Mouse (Mus musculus): ENCODE measurements around the gene Rnf216. TPM values are rescaled to one million over a fixed set of nuclear protein-coding genes. Genes with fewer than 3 reads are reported as not detected.

Rnf216 gene
- polyA plus RNA-seq, 1 experiment from 2014 or later = 46.9 TPM

DNA sequence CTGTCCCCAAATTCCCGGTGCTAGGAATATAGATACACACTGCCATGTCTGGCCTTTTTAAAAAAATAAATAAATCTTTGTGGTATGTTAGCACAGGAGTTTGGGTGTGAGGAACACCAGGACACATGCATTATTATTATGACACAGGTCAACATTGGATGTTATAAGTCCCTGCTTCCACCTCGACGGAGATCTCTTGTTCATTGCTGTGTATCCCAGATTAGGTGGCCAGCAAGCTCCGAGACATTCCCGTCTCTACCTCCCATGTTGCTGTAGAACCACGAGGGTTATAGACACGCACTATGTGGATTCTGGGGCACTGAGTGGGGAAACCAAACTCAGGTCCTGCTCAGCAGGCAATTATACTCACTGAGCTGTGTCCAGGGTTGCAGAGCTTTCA, 17.5 kb downstream of the Rnf216 start:
- H3K4me3 ChIP-seq (replicated peaks) = no peak overlapping the region
- no peak overlapping the region for H3K27ac ChIP-seq
- no peaks in the 10 kb centered on the region for H3K27me3 ChIP-seq
- WGBS = 83% methylated on average over 7 of the region's 7 CpGs
- no peak overlapping the region for H3K9ac ChIP-seq
- 0 out of 2 replicates have a peak, but pooled peaks cover 5% of the 10 kb centered on the region for H3K4me1 ChIP-seq
- no peaks in the 10 kb centered on the region for H3K9me3 ChIP-seq (replicated peaks)
- no peak overlapping the region for H3K4me2 ChIP-seq
- peaks cover 49% of the 10 kb centered on the region for H3K36me3 ChIP-seq
- ATAC-seq (replicated peaks; ENCODE audit: low FRiP score) = no peak

DNA sequence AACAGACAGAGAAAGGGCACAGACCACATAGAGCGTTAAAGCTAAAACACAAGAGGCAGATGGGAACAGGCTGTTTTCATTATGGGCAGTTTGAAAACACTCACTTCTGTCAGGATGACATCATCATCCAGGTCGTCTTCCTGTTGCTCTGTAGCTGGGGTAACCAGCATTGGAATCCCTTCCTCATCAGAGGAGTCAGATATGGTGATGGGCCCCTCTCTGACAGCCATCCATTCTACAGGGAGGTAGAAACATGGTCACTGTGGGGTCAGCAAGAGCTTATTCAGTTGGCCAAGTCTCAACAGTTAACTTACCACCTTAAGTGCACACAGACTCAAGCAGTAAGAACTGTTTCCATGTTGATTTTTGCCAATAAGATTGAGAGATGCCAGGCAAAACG, 19.9 kb downstream of the Rnf216 start:
- Histone ChIP-seq H3K9ac (no peak overlapping the region), H3K27me3 (no peaks in the 10 kb centered on the region), H3K4me1 (0 out of 2 replicates have a peak, but pooled peaks cover 5% of the 10 kb centered on the region), H3K27ac (no peak overlapping the region), H3K36me3 (peaks cover 72% of the 10 kb centered on the region), H3K9me3 (replicated peaks) (no peaks in the 10 kb centered on the region), H3K4me3 (replicated peaks) (no peak overlapping the region), H3K4me2 (no peak overlapping the region)
- WGBS = 69% methylated on average over 3 of the region's 3 CpGs
- no peak for ATAC-seq (replicated peaks; ENCODE audit: low FRiP score)

DNA sequence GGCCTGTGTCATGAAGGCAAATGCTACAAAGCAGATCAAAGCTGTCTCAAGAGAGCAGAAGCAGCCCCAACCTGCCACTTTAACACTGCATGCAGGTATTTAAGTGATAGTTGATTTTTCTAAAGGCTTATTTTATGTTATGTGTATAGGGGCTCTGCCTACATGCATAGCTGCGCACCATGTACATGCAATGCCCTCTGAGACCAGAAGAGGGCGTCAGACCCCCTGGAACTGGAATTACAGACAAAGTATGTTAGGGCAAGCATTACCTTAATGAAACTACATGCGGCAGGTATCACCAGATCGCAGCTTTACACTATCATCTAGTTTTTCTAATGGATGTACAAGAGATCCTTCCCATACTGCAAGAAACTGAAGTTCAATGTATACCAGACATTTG, 27.9 kb downstream of the Rnf216 start:
- H3K27me3 ChIP-seq = no peaks in the 10 kb centered on the region
- no peak overlapping the region for H3K9ac ChIP-seq
- no peak overlapping the region for H3K4me2 ChIP-seq
- no peak for ATAC-seq (replicated peaks; ENCODE audit: low FRiP score)
- H3K4me1 ChIP-seq = no peaks in the 10 kb centered on the region
- peaks cover 95% of the 10 kb centered on the region for H3K36me3 ChIP-seq
- H3K27ac ChIP-seq = no peak overlapping the region
- H3K4me3 ChIP-seq (replicated peaks) = no peak overlapping the region
- 75% methylated on average over 4 of the region's 4 CpGs for WGBS
- no peaks in the 10 kb centered on the region for H3K9me3 ChIP-seq (replicated peaks)

- Histone ChIP-seq H3K9me3 (replicated peaks) (no peaks in the 10 kb centered on the region), H3K27me3 (no peaks in the 10 kb centered on the region), H3K4me2 (no peak overlapping the region), H3K4me3 (replicated peaks) (no peak overlapping the region), H3K9ac (no peak overlapping the region), H3K4me1 (no peaks in the 10 kb centered on the region), H3K27ac (no peak overlapping the region), H3K36me3 (peaks cover 96% of the 10 kb centered on the region)
- WGBS = 93% methylated on average over 1 of the region's 1 CpGs
- no peak for ATAC-seq (replicated peaks; ENCODE audit: low FRiP score)
Measured at GRCm38 (mm10) chr5:143079806-143080205, 33.0 kb downstream of the Rnf216 start.

- H3K9me3 ChIP-seq (replicated peaks) = no peaks in the 10 kb centered on the region
- ATAC-seq (replicated peaks; ENCODE audit: low FRiP score) = no peak
- H3K9ac ChIP-seq = no peak overlapping the region
- H3K27me3 ChIP-seq = no peaks in the 10 kb centered on the region
- no peak overlapping the region for H3K4me2 ChIP-seq
- no peaks in the 10 kb centered on the region for H3K4me1 ChIP-seq
- H3K4me3 ChIP-seq (replicated peaks) = no peak overlapping the region
- no peak overlapping the region for H3K27ac ChIP-seq
- 92% methylated on average over 3 of the region's 3 CpGs for WGBS
- peaks cover 93% of the 10 kb centered on the region for H3K36me3 ChIP-seq
Measured at GRCm38 (mm10) chr5:143076603-143077143, 36.1 kb downstream of the Rnf216 start.

DNA sequence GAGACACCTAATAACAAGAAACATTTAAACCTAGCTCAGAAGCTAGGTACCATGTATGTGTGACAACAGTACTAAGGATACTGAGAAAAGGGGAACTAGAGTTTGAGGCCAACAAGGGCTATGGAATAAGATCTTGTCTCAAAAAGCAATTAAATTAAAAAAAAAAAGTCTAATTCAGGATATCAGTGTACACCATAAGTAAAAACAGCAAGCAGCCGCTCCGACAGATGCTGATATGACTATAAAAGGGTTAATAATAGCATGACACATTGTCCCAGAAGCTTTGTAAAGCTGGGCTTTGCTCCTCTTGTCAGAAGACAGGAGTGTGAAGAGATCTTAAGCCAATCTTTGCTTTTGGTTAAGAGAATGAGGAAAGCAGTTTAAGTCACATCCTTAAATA, 36.8 kb downstream of the Rnf216 start:
- Histone ChIP-seq H3K27me3 (no peaks in the 10 kb centered on the region), H3K27ac (no peak overlapping the region), H3K4me2 (no peak overlapping the region), H3K9ac (no peak overlapping the region), H3K9me3 (replicated peaks) (no peaks in the 10 kb centered on the region), H3K4me3 (replicated peaks) (no peak overlapping the region), H3K4me1 (no peaks in the 10 kb centered on the region), H3K36me3 (peaks cover 93% of the 10 kb centered on the region)
- 96% methylated on average over 2 of the region's 2 CpGs for WGBS
- ATAC-seq (replicated peaks; ENCODE audit: low FRiP score) = no peak

DNA sequence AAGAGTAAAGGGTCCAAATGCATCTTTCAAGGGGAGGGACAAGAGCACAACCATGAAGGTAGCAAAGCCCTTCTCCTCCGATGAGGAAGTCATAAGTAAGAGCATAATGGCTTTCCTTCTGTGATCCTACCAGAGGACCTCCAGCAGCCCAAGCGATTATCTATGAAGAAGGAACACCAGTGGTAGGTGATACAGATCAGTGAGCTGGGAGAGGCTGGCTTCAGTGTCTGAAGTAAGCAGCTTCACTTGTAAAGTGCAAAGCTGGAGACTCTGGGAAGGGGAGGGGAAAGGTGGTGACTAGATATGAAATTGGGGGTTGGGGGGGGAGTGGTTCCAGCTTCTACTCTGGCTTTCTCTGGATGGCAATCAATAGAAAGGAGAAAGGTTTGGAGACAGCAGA, 43.7 kb downstream of the Rnf216 start:
- no peaks in the 10 kb centered on the region for H3K4me1 ChIP-seq
- no peak for ATAC-seq (replicated peaks; ENCODE audit: low FRiP score)
- 97% methylated on average over 2 of the region's 2 CpGs for WGBS

DNA sequence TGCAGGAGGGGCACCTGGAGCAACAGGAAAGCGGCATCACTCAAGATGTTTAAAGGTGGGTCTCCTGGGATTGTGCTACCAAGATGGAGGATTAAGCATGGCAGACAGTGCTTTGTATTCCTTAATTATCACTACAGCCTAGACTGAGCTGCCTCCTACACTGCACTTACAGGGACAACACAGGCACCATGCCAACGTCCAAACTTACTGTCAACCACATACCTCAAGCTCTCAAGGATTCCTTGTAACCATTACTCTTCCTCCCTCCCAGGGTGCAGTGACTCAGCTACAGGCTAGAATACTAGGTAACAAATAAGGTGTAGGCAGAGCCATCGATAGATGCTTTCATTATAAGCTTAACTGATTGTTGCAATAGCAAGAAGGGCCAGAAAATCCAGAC, 44.4 kb downstream of the Rnf216 start:
- H3K4me2 ChIP-seq = no peak overlapping the region
- H3K36me3 ChIP-seq = peaks cover 82% of the 10 kb centered on the region
- WGBS = 95% methylated on average over 3 of the region's 3 CpGs
- H3K27me3 ChIP-seq = no peaks in the 10 kb centered on the region
- no peak overlapping the region for H3K4me3 ChIP-seq (replicated peaks)
- no peak overlapping the region for H3K27ac ChIP-seq
- no peak for ATAC-seq (replicated peaks; ENCODE audit: low FRiP score)
- no peaks in the 10 kb centered on the region for H3K4me1 ChIP-seq
- H3K9me3 ChIP-seq (replicated peaks) = no peaks in the 10 kb centered on the region
- H3K9ac ChIP-seq = no peak overlapping the region

More for the DNA sequence above, 43.7 kb downstream of the Rnf216 start:
- H3K27ac ChIP-seq = no peak overlapping the region
- H3K36me3 ChIP-seq = peaks cover 82% of the 10 kb centered on the region
- no peak overlapping the region for H3K4me2 ChIP-seq
- no peak overlapping the region for H3K9ac ChIP-seq
- no peaks in the 10 kb centered on the region for H3K9me3 ChIP-seq (replicated peaks)
- no peaks in the 10 kb centered on the region for H3K27me3 ChIP-seq
- no peak overlapping the region for H3K4me3 ChIP-seq (replicated peaks)

DNA sequence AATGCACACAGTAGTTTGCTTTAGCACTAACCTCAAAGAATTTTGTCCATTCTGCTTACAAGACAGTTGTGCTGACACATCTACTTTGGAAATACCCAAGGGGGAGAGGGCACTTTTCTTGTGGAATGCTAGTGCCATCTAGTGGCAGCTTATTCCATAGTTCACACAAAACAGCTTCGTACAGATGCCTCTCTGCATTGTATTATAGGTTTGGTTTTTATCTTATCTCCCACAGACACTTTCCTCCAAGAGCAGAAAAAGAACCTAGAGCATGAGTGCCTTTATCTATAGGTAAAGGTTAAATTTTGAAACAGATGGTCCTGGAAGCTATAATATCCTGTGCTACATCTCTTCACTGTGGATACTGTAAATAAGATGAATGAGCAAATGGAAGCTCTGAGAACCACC, 46.2 kb downstream of the Rnf216 start:
- Histone ChIP-seq H3K9me3 (replicated peaks) (no peaks in the 10 kb centered on the region), H3K36me3 (peaks cover 86% of the 10 kb centered on the region), H3K27ac (no peak overlapping the region), H3K4me1 (no peaks in the 10 kb centered on the region), H3K4me2 (no peak overlapping the region), H3K9ac (no peak overlapping the region), H3K4me3 (replicated peaks) (no peak overlapping the region), H3K27me3 (no peaks in the 10 kb centered on the region)
- no peak for ATAC-seq (replicated peaks; ENCODE audit: low FRiP score)
- 19% methylated on average over 1 of the region's 1 CpGs for WGBS

GRCm38 (mm10) chr5:143066096-143066495, 46.7 kb downstream of the Rnf216 start:
- H3K36me3 ChIP-seq = peaks cover 87% of the 10 kb centered on the region
- H3K4me1 ChIP-seq = no peaks in the 10 kb centered on the region
- H3K4me3 ChIP-seq (replicated peaks) = no peak overlapping the region
- H3K4me2 ChIP-seq = no peak overlapping the region
- no peak overlapping the region for H3K27ac ChIP-seq
- 98% methylated on average over 1 of the region's 1 CpGs for WGBS
- H3K9ac ChIP-seq = no peak overlapping the region
- H3K9me3 ChIP-seq (replicated peaks) = no peaks in the 10 kb centered on the region
- no peak for ATAC-seq (replicated peaks; ENCODE audit: low FRiP score)
- H3K27me3 ChIP-seq = no peaks in the 10 kb centered on the region

DNA sequence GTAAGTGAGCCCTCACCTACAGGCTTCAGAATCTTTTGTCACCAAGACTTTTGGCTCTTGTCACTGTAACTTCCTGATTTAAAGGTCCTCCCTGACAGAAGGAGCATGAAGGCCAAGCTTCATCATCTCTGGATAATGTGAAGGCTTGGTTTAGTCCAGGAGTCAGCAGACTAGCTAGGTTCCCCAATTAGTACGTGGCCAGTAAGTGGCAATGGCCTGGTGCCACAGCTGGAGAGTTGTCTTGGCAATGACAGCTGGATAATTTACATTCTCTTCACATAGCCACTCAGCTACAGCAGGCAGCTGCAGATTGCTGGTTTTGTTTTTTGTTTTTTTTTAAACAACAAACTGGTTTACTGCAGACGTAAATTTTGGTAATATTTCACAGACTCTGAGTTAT, 47.6 kb downstream of the Rnf216 start:
- Histone ChIP-seq H3K36me3 (peaks cover 92% of the 10 kb centered on the region), H3K4me3 (replicated peaks) (no peak overlapping the region), H3K9me3 (replicated peaks) (no peaks in the 10 kb centered on the region), H3K4me1 (no peaks in the 10 kb centered on the region), H3K4me2 (no peak overlapping the region), H3K27ac (no peak overlapping the region), H3K27me3 (no peaks in the 10 kb centered on the region), H3K9ac (no peak overlapping the region)
- ATAC-seq (replicated peaks; ENCODE audit: low FRiP score) = no peak
- 82% methylated on average over 2 of the region's 2 CpGs for WGBS

GRCm38 (mm10) chr5:143062251-143062650, 50.5 kb downstream of the Rnf216 start:
- Histone ChIP-seq H3K27ac (no peak overlapping the region), H3K9me3 (replicated peaks) (no peaks in the 10 kb centered on the region), H3K4me2 (no peak overlapping the region), H3K36me3 (peaks cover 89% of the 10 kb centered on the region), H3K9ac (no peak overlapping the region), H3K27me3 (no peaks in the 10 kb centered on the region), H3K4me3 (replicated peaks) (no peak overlapping the region), H3K4me1 (no peaks in the 10 kb centered on the region)
- ATAC-seq (replicated peaks; ENCODE audit: low FRiP score) = no peak
- WGBS = 89% methylated on average over 3 of the region's 3 CpGs

DNA sequence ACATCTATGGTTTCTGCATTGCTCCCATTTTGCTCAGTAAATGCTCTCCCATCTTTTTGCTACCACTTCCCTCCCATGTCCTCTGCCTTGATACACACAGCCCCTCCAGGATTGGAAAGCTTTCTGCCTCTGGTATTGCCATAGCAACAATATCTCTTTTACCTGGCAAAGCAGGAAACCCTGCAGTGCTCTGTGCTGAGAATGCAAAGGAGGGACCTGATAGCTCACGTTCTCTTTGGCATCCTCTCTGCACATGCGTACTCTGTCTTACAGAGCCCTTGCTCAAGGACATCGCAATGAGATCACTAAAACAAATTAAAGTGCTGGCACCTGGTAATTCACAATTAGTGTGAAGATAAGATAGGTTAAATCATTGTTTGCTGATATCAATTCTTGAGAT, 51.3 kb downstream of the Rnf216 start:
- H3K9ac ChIP-seq = no peak overlapping the region
- H3K9me3 ChIP-seq (replicated peaks) = no peaks in the 10 kb centered on the region

More for the DNA sequence above, 51.3 kb downstream of the Rnf216 start:
- Histone ChIP-seq H3K27me3 (no peaks in the 10 kb centered on the region), H3K4me3 (replicated peaks) (no peak overlapping the region), H3K4me1 (no peaks in the 10 kb centered on the region), H3K4me2 (no peak overlapping the region), H3K27ac (no peak overlapping the region), H3K36me3 (peaks cover 87% of the 10 kb centered on the region)
- no peak for ATAC-seq (replicated peaks; ENCODE audit: low FRiP score)
- WGBS = 88% methylated on average over 3 of the region's 3 CpGs

Measured in kidney, embryonic 15.5 days (tissue).